Mouse (Mus musculus) thymus, adult 2 months (tissue): ENCODE data around the gene Camk2d.

Experiments
- CTCF ChIP-seq: fragments of 200-500 bp; IDR thresholded peaks from 2 replicates; pipeline ENCODE4 v1.5.1; 2012; ENCODE audit warnings: mild to moderate bottlenecking, control low read depth, low read length, moderate library complexity, borderline replicate concordance; ENCODE audit not compliant: control insufficient read depth, poor library complexity, insufficient read depth; ENCODE audit errors: extremely low read depth
- POLR2A ChIP-seq: fragments of 200-500 bp; IDR thresholded peaks from 2 replicates; pipeline ENCODE4 v1.6.1; 2012; ENCODE audit warnings: mild to moderate bottlenecking, low read length, control low read depth, moderate library complexity; ENCODE audit not compliant: control insufficient read depth, poor library complexity, insufficient read depth; ENCODE audit errors: extremely low read depth

DNA sequence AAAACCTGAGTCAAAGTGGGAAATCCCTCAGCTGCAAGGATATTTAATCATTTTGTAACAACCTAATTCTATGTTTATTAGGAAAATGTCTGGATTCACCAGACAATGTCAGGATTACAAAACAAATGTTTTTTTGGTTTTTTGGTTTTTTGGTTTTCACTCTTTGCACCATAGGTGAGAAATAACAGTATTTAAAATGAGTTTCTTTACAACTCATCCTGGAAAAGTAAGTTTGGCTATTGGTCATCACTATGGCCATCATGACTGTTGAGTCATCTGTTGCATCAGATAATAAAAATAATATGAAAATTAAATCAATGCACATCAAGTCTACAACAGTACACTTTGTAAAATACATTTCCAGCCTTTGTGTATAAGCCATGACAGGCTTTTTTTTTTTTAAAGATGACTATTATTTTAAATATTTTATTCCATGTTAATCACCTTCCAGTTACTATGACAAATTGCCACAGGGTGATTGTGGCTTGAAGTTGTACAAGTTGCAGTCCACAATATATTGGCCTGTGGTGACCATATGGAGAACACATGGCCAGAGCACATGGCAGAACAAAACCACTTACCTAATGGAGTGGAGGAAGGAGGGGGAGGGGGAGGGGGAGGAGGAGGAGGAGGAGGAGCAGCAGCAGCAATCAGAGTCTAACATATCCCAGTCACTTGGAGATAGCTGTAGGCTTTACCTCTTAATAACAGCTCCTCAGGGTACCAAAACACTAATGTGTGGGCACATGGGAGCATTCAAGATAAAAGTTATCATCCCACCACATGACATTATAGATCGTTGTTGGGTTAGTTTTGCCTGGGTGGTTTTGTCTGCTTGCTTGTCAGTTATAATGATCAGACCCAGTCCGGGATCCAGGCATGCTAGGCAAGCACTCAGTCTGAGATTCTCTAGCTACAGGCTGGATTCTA lies 197.2 kb downstream of the Camk2d start:
- TF ChIP-seq CTCF, result no peak
- TF ChIP-seq POLR2A, result no peak
